Mouse (Mus musculus) lung, postnatal 0 days (tissue): ENCODE measurements around the gene Snx10. TPM values are rescaled to one million over a fixed set of nuclear protein-coding genes. Genes with fewer than 3 reads are reported as not detected.

Experiments
- ATAC-seq: fragments of 200-750 bp; cut with Nextera tagmentation; 2 replicates; pipeline ENCODE4 v1.8.0; 2017; ENCODE audit warnings: moderate library complexity
- DNase-seq: peaks from one replicate; pipeline ENCODE4 v3.0.0-alpha.2; 2016; ENCODE audit warnings: low spot score
- H3K27ac ChIP-seq: fragments of 300-500 bp; sonication (generic); 2 replicates; pipeline ENCODE4 v1.5.1; 2014; ENCODE audit warnings: antibody characterized with exemption, mild to moderate bottlenecking, low read length, mixed read lengths
- H3K27me3 ChIP-seq: fragments of 300-500 bp; sonication (generic); replicated peaks from 2 replicates; pipeline ENCODE4 v1.6.1; 2014; ENCODE audit warnings: low read length, mixed read lengths; ENCODE audit not compliant: insufficient read depth
- H3K36me3 ChIP-seq: fragments of 300-500 bp; sonication (generic); 2 replicates; pipeline ENCODE4 v1.6.1; 2014; ENCODE audit warnings: low read length, mixed read lengths; ENCODE audit not compliant: insufficient read depth
- H3K4me1 ChIP-seq: fragments of 300-500 bp; sonication (generic); 2 replicates; pipeline ENCODE4 v1.6.1; 2014; ENCODE audit warnings: antibody characterized with exemption, low read depth, low read length, mixed read lengths; ENCODE audit not compliant: insufficient read depth
- H3K4me2 ChIP-seq: fragments of 300-500 bp; sonication (generic); replicated peaks from 2 replicates; pipeline ENCODE4 v1.6.1; 2014; ENCODE audit warnings: low read depth, mild to moderate bottlenecking, low read length, moderate library complexity, mixed read lengths
- H3K4me3 ChIP-seq: fragments of 300-500 bp; sonication (generic); 2 replicates; pipeline ENCODE4 v1.5.1; 2014; ENCODE audit warnings: low read depth, low read length
- H3K9ac ChIP-seq: fragments of 300-500 bp; sonication (generic); replicated peaks from 2 replicates; pipeline ENCODE4 v1.6.1; 2014; ENCODE audit warnings: low read depth, mild to moderate bottlenecking
- H3K9me3 ChIP-seq: fragments of 300-500 bp; sonication (generic); 2 replicates; pipeline ENCODE4 v1.6.1; 2016; ENCODE audit warnings: low read length, mixed read lengths
- CTCF ChIP-seq: IDR thresholded peaks from 2 replicates; pipeline ENCODE4 v1.5.1; 2016; ENCODE audit warnings: antibody characterized with exemption, mild to moderate bottlenecking
- EP300 ChIP-seq: IDR thresholded peaks from 2 replicates; pipeline ENCODE4 v1.6.1; 2016; ENCODE audit warnings: antibody characterized with exemption, mild to moderate bottlenecking, control low read depth
- WGBS: fragments of 180-500 bp; shearing (Covaris S2); extraction: QIAGEN DNeasy Blood & Tissue Kit; methylation state at CpG from one replicate; pipeline ENCODE4 v1.1.7; 2014; 5-methylcytosine and 5-hydroxymethylcytosine counted together
- polyA plus RNA-seq: library from polyadenylated mRNA; unstranded; fragments of >200 nt; fragmentation: Nextera tagmentation; extraction: Ambion mirVana; gene quantifications from 2 replicates; pipeline ENCODE4 v1.2.1, GENCODE M21; 2015

Snx10 gene
- polyA plus RNA-seq, 1 experiment from 2014 or later: 11.8 TPM

DNA sequence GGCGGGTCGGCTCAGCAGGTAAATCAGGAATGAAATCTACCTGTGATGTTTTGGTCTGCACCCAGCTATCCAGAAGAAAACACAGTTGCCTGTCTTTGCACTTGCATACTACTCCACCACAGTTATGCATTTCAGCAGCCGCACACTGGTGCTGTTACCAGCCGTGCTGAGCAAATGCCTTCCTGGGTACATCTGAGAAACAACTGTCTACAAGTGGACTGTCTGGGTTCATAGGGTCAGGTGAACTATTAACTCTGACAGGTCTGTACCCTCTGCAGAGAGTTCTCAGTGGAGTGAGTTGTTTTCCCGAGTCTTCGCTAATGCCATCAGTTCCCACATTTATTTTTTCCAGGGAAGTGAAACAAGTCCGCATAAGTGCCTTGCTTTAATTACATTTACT lies 17.7 kb downstream of the Snx10 start:
- H3K4me3 ChIP-seq: no peak overlapping the region
- ATAC-seq (no peak), DNase-seq (no peak)
- WGBS: 51% methylated on average over 7 of the region's 7 CpGs
- no peak overlapping the region for H3K27ac ChIP-seq
- no peaks in the 10 kb centered on the region for H3K4me1 ChIP-seq
- H3K9ac ChIP-seq: no peak overlapping the region
- H3K9me3 ChIP-seq: no peaks in the 10 kb centered on the region
- no peaks in the 10 kb centered on the region for H3K36me3 ChIP-seq
- no peaks in the 10 kb centered on the region for H3K27me3 ChIP-seq
- H3K4me2 ChIP-seq: no peak overlapping the region
- TF ChIP-seq CTCF: no peak
- no peak for TF ChIP-seq EP300

DNA sequence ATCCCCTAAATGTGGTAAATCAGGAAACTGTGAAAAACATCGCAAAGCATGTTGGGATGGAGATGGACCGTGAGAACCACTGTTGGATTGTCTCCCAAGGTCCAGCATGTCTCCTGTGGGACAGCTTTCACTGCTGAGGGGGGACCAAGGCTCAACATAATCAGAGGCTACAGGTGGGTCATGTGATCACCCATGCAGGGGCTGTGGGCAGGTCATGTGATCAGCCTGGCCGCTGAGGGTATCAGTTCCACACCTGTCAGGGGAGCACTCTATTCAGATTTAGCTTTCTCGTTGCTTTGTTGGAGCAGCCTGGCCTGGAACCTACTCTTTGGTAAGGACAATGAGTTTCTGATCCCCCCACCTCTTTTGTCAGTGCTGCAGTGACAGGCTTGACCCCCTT lies 18.4 kb downstream of the Snx10 start:
- no peak for DNase-seq
- H3K36me3 ChIP-seq: no peaks in the 10 kb centered on the region
- WGBS: 82% methylated on average over 4 of the region's 4 CpGs
- no peaks in the 10 kb centered on the region for H3K4me1 ChIP-seq
- no peak for ATAC-seq
- TF ChIP-seq CTCF: no peak
- TF ChIP-seq EP300: no peak
- no peak overlapping the region for H3K4me3 ChIP-seq
- H3K9me3 ChIP-seq: no peaks in the 10 kb centered on the region
- H3K27ac ChIP-seq: no peak overlapping the region
- no peaks in the 10 kb centered on the region for H3K27me3 ChIP-seq
- no peak overlapping the region for H3K9ac ChIP-seq
- H3K4me2 ChIP-seq: no peak overlapping the region

DNA sequence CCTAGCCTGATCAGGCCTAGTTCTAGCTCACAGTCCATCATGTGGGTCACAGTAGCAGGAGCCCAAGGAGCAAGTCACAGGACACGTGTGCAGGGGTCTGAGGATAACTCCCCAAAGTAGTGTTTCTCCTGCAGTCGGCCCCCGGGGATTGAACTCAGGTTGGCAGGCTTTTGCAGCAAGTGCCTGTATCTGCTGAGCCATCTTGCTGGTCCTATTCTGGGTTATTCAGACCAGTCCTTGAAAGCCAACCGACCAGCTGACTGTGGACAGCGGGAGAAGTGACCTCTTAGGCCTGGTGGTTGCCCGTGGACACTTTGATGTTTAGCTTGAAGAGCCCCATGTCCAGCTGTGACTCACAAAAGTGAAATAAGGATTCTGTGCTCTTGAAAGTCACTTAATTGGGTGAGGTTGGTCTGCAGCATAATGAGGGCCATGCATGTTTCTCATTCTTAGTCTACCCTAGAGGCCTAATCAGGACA lies 20.0 kb downstream of the Snx10 start:
- Histone ChIP-seq H3K4me3 (no peak overlapping the region), H3K4me2 (no peak overlapping the region), H3K27ac (no peak overlapping the region), H3K9ac (no peak overlapping the region), H3K9me3 (no peaks in the 10 kb centered on the region), H3K36me3 (no peaks in the 10 kb centered on the region), H3K4me1 (no peaks in the 10 kb centered on the region), H3K27me3 (no peaks in the 10 kb centered on the region)
- no peak for DNase-seq
- 76% methylated on average over 6 of the region's 6 CpGs for WGBS
- ATAC-seq: no peak
- TF ChIP-seq CTCF (no peak), EP300 (no peak)

DNA sequence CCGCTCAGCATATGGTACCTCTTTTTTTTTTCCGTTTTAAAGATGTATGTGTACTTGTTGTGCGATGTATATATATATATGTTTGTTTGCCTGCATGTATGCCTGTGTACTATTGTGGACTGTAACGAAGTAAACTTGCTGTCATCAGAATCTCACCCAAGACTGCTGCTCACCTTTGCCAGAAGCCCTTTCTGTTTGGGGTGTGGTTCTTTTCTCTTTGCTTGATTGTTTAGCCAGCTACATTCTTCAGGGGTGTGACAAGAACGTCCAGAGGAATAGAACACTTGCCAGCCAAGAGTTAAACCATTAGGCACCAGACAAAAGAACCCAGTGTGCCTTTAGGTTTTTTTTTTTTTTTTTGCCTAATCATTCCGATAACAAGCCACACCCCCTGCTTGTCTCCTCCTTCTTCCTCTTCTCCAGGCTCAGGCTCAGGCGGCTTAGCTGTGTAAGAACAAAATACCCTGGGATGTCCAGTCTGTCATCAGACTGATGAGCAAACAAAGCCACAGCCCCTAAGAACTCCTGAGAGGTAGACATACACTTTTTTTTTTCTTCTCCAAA lies 20.5 kb downstream of the Snx10 start:
- no peaks in the 10 kb centered on the region for H3K9me3 ChIP-seq
- no peaks in the 10 kb centered on the region for H3K27me3 ChIP-seq
- H3K4me3 ChIP-seq: peak overlapping the region; percentile 20; the same call in 1 of the 2 replicates
- no peaks in the 10 kb centered on the region for H3K4me1 ChIP-seq
- H3K4me2 ChIP-seq: peak overlapping the region; percentile 42; the same call in 1 of the 2 replicates
- DNase-seq: peak; percentile 78
- H3K36me3 ChIP-seq: no peaks in the 10 kb centered on the region
- peak; percentile 58 for ATAC-seq
- H3K27ac ChIP-seq: no peak overlapping the region
- TF ChIP-seq CTCF (no peak), EP300 (peak; percentile 47; the same call in 1 of the 2 replicates)
- 43% methylated on average over 7 of the region's 7 CpGs for WGBS
- no peak overlapping the region for H3K9ac ChIP-seq

DNA sequence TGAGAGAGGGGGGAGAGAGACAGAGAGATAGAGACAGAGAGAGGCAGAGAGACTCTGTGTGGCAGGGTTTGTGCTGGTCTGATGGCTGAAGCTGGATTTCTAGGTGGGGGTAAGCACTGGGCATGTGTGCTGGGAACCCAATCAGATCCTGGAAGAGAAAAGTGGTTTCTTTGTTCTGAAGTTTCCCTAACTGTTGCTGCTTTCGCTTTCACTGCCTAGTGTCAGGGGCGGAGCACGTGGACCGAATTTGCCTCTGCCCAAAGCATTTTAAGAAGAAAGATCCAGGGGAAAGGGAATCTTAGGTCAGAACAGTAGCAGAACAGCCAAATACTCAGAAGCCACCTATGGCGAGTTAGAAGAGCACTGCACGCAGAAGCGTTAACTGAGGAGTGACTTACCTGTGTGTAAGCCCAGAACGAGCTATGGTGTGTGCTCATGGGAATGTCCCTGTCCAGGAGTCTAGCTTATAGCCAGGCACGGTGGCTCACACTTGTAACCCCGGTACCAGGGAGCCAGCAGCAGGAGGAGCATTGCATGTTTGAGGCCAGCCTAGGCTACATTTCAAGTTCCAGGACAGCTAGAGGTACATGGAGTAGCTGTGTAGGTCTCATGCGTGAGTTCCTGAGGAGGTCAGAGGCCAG lies 21.6 kb downstream of the Snx10 start:
- no peak overlapping the region for H3K27ac ChIP-seq
- H3K4me3 ChIP-seq: peak overlapping the region; percentile 20; the same call in 1 of the 2 replicates
- H3K4me1 ChIP-seq: no peaks in the 10 kb centered on the region
- peak overlapping the region; percentile 42 for H3K4me2 ChIP-seq
- no peaks in the 10 kb centered on the region for H3K36me3 ChIP-seq
- DNase-seq (peak; percentile 69), ATAC-seq (peak; percentile 62)
- no peak overlapping the region for H3K9ac ChIP-seq
- H3K27me3 ChIP-seq: no peaks in the 10 kb centered on the region
- WGBS: 44% methylated on average over 11 of the region's 11 CpGs
- TF ChIP-seq EP300 (no peak), CTCF (no peak)
- no peaks in the 10 kb centered on the region for H3K9me3 ChIP-seq

DNA sequence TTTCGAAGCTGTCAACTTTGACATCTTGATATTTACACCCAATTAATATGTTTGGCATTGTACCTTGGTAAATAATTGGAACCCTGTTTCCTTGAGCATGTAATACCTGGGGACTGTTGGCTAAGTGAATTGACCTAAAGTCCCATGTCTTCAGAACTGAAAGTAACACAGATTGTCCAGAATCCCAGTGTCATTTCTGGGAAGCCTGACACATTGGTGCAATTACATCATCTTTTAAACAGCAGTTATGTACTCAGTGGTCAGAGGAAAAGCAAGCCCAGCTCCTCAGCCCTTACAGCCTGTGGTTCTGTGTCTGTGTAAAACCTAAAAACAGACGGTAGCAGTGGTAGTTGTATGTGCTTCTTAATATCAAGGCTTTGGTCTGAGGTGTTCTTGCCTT lies 22.4 kb downstream of the Snx10 start:
- WGBS: 85% methylated on average over 2 of the region's 2 CpGs
- ATAC-seq: no peak
- H3K4me1 ChIP-seq: no peaks in the 10 kb centered on the region

More for the DNA sequence above, 22.4 kb downstream of the Snx10 start:
- Histone ChIP-seq H3K9me3 (no peaks in the 10 kb centered on the region), H3K9ac (no peak overlapping the region), H3K27ac (no peak overlapping the region), H3K4me3 (no peak overlapping the region), H3K4me2 (no peak overlapping the region), H3K36me3 (no peaks in the 10 kb centered on the region), H3K27me3 (no peaks in the 10 kb centered on the region)
- TF ChIP-seq EP300: no peak
- no peak for TF ChIP-seq CTCF
- DNase-seq: peak; percentile 42
